Mouse (Mus musculus) neural tube, embryonic 15.5 days (tissue): ENCODE measurements around the gene Epdr1. TPM values are rescaled to one million over a fixed set of nuclear protein-coding genes. Genes with fewer than 3 reads are reported as not detected.
"Not testable (repeated sequence)": the region's sequence is repeated elsewhere in the genome, so short reads cannot be mapped to it uniquely, and the experiment has no call there.

Source experiments
- ATAC-seq: fragments of 200-750 bp; cut with Nextera tagmentation; 2 replicates; pipeline ENCODE4 v1.8.0; 2017; ENCODE audit warnings: mild to moderate bottlenecking, moderate TSS enrichment, moderate library complexity; ENCODE audit not compliant: low FRiP score
- H3K27ac ChIP-seq: fragments of 300-500 bp; sonication (generic); replicated peaks from 2 replicates; pipeline ENCODE4 v1.5.1; 2015; ENCODE audit warnings: mild to moderate bottlenecking, inconsistent platforms
- H3K27me3 ChIP-seq: fragments of 300-500 bp; sonication (generic); replicated peaks from 2 replicates; pipeline ENCODE4 v1.6.1; 2015; ENCODE audit warnings: inconsistent platforms
- H3K36me3 ChIP-seq: fragments of 300-500 bp; sonication (generic); 2 replicates; pipeline ENCODE4 v1.6.1; 2015; ENCODE audit warnings: inconsistent platforms
- H3K4me1 ChIP-seq: fragments of 300-500 bp; sonication (generic); 2 replicates; pipeline ENCODE4 v1.6.1; 2015; ENCODE audit warnings: inconsistent platforms
- H3K4me2 ChIP-seq: fragments of 300-500 bp; sonication (generic); 2 replicates; pipeline ENCODE4 v1.6.1; 2015; ENCODE audit warnings: inconsistent platforms, mild to moderate bottlenecking, moderate library complexity
- H3K4me3 ChIP-seq: fragments of 300-500 bp; sonication (generic); replicated peaks from 2 replicates; pipeline ENCODE4 v1.5.1; 2015; ENCODE audit warnings: mild to moderate bottlenecking, inconsistent platforms
- H3K9ac ChIP-seq: fragments of 300-500 bp; sonication (generic); replicated peaks from 2 replicates; pipeline ENCODE4 v1.6.1; 2015; ENCODE audit warnings: mild to moderate bottlenecking, inconsistent platforms
- H3K9me3 ChIP-seq: fragments of 300-500 bp; sonication (generic); replicated peaks from 2 replicates; pipeline ENCODE4 v1.6.1; 2016; ENCODE audit warnings: inconsistent platforms
- WGBS: fragments of 180-500 bp; shearing (Covaris S2); methylation state at CpG from one replicate; pipeline ENCODE4 v1.1.7; 2015; ENCODE audit warnings: mixed read lengths; 5-methylcytosine and 5-hydroxymethylcytosine counted together
- polyA plus RNA-seq: library from polyadenylated mRNA; unstranded; fragments of >200 nt; fragmentation: Nextera tagmentation; extraction: Ambion mirVana; gene quantifications from 2 replicates; pipeline ENCODE4 v1.2.1, GENCODE M21; 2015

Gene Epdr1
- polyA plus RNA-seq, 1 experiment from 2014 or later = 27.0 TPM

DNA sequence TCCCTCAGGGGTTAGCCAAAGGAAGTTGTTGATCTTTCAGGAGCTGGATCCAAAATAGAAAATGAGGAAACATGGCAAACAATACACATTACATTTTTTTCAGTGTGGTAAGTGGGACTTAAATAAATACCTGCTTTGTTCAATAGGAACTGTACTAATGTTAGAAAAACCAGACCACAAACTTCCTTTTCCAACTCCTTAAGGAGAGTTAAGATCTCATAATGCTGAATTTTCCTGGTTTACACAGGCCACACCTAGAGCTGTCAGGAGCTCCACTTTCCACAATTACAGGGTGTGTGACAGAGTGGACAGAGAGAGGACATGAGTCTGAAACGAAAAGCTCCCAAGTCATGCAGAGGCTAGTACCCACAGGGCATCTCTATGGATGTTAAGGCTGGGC is 16.0 kb downstream of the Epdr1 start:
- no peak overlapping the region for H3K9ac ChIP-seq
- ATAC-seq = no peak
- H3K9me3 ChIP-seq = no peaks in the 10 kb centered on the region
- no peak overlapping the region for H3K27ac ChIP-seq
- no peaks in the 10 kb centered on the region for H3K27me3 ChIP-seq
- H3K36me3 ChIP-seq = no peaks in the 10 kb centered on the region
- WGBS = 94% methylated on average over 1 of the region's 1 CpGs
- H3K4me1 ChIP-seq = no peaks in the 10 kb centered on the region
- H3K4me2 ChIP-seq = no peak overlapping the region
- no peak overlapping the region for H3K4me3 ChIP-seq

DNA sequence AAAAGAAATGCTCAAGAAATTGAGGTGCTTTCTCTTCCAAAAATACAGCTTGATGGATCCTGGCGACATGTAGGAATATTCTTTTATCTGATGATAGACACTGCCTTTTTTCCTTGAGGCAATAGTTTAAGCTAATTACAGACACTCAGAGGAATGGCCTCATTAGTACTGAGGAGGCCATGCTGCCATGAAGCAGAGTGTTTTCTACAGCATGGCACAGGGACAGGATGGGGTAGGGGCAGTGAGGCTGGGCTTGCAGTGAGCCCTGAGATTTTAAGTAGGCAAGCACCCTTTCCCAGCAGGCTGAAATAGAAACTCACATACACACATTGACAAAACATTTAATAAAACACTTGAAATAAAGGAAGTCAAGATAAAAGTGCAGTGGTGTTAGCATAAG is 17.2 kb downstream of the Epdr1 start:
- no peak for ATAC-seq
- Histone ChIP-seq H3K4me3 (no peak overlapping the region), H3K9me3 (no peaks in the 10 kb centered on the region), H3K4me1 (no peaks in the 10 kb centered on the region), H3K9ac (no peak overlapping the region), H3K36me3 (no peaks in the 10 kb centered on the region), H3K27ac (no peak overlapping the region), H3K27me3 (no peaks in the 10 kb centered on the region), H3K4me2 (no peak overlapping the region)
- 76% methylated on average over 1 of the region's 1 CpGs for WGBS

GRCm38 (mm10) chr13:19599242-19599641 is 20.5 kb downstream of the Epdr1 start:
- no peaks in the 10 kb centered on the region for H3K27me3 ChIP-seq
- no peak overlapping the region for H3K9ac ChIP-seq
- no peak overlapping the region for H3K27ac ChIP-seq
- no peak overlapping the region for H3K4me3 ChIP-seq
- H3K4me2 ChIP-seq = no peak overlapping the region
- no peak for ATAC-seq
- H3K9me3 ChIP-seq = no peaks in the 10 kb centered on the region
- 89% methylated on average over 6 of the region's 6 CpGs for WGBS
- H3K4me1 ChIP-seq = no peaks in the 10 kb centered on the region
- peaks cover under 1% of the 10 kb centered on the region; the same call in 1 of the 2 replicates for H3K36me3 ChIP-seq

DNA sequence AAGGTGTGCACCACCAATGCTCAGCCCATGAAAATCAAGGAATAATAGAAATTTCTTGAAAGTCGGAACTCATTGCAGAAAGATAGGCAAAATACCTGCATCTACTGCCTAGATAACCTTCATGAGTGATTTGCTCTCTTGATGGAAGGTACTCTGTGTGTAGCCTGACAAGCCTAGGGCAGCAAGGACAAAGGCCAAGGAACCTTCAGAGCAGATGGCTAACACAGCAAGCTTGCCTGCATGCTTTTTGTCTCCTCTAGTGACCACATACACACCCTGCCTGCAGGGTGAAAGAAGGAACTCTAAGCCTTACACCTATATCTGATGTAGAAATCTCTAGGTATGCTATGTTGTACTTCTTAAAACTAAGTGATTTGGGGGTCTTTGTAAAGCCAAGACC is 24.6 kb downstream of the Epdr1 start:
- Histone ChIP-seq H3K27ac (no peak overlapping the region), H3K4me3 (no peak overlapping the region), H3K36me3 (peaks cover 6% of the 10 kb centered on the region; the same call in 1 of the 2 replicates), H3K9ac (no peak overlapping the region), H3K27me3 (no peaks in the 10 kb centered on the region), H3K9me3 (no peaks in the 10 kb centered on the region), H3K4me1 (no peaks in the 10 kb centered on the region), H3K4me2 (no peak overlapping the region)
- ATAC-seq = no peak
- 100% methylated on average over 1 of the region's 1 CpGs for WGBS

GRCm38 (mm10) chr13:19590996-19591759 is 28.5 kb downstream of the Epdr1 start:
- no peaks in the 10 kb centered on the region for H3K4me1 ChIP-seq
- H3K36me3 ChIP-seq = peaks cover 6% of the 10 kb centered on the region; the same call in 1 of the 2 replicates
- ATAC-seq = no peak
- H3K4me2 ChIP-seq = no peak overlapping the region
- H3K27me3 ChIP-seq = no peaks in the 10 kb centered on the region
- H3K9me3 ChIP-seq = no peaks in the 10 kb centered on the region
- 88% methylated on average over 3 of the region's 3 CpGs for WGBS
- H3K9ac ChIP-seq = no peak overlapping the region
- no peak overlapping the region for H3K4me3 ChIP-seq
- no peak overlapping the region for H3K27ac ChIP-seq

- WGBS = 94% methylated on average over 3 of the region's 3 CpGs
- no peaks in the 10 kb centered on the region for H3K4me1 ChIP-seq
- ATAC-seq = no peak
Measured at GRCm38 (mm10) chr13:19575947-19576346, 43.8 kb downstream of the Epdr1 start.

GRCm38 (mm10) chr13:19574723-19575122 is 45.0 kb downstream of the Epdr1 start:
- not testable (repeated sequence) for H3K4me2 ChIP-seq, H3K4me3 ChIP-seq, H3K9me3 ChIP-seq, ATAC-seq, H3K9ac ChIP-seq, H3K27me3 ChIP-seq, H3K27ac ChIP-seq, H3K36me3 ChIP-seq, H3K4me1 ChIP-seq
- 87% methylated on average over 2 of the region's 2 CpGs for WGBS

More at GRCm38 (mm10) chr13:19575947-19576346, 43.8 kb downstream of the Epdr1 start:
- no peaks in the 10 kb centered on the region for H3K36me3 ChIP-seq
- H3K9ac ChIP-seq = no peak overlapping the region
- H3K27ac ChIP-seq = no peak overlapping the region
- no peak overlapping the region for H3K4me3 ChIP-seq
- H3K27me3 ChIP-seq = no peaks in the 10 kb centered on the region
- H3K4me2 ChIP-seq = no peak overlapping the region
- H3K9me3 ChIP-seq = no peaks in the 10 kb centered on the region

DNA sequence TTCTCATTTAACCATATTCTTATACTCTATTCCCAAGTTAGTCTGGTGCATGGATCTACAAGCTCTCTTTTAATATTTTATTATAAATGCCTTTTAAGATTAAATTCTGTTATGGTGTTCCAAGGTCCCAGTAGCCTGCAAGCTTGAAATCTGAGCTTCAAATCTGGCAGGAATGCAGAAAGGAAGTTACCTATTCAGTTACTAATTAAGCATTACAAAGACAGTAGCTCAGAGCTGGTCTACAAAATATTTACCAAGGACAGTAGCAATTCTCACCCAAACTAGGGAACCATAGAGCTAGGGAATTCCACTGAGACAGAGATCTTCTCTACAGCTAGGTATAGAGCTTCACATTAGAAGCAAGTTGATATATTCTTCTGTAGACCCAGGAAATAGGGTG is 49.6 kb downstream of the Epdr1 start:
- not testable (repeated sequence) for H3K4me3 ChIP-seq, H3K4me1 ChIP-seq, H3K9ac ChIP-seq, H3K9me3 ChIP-seq, H3K36me3 ChIP-seq, H3K4me2 ChIP-seq, H3K27ac ChIP-seq, H3K27me3 ChIP-seq, ATAC-seq

DNA sequence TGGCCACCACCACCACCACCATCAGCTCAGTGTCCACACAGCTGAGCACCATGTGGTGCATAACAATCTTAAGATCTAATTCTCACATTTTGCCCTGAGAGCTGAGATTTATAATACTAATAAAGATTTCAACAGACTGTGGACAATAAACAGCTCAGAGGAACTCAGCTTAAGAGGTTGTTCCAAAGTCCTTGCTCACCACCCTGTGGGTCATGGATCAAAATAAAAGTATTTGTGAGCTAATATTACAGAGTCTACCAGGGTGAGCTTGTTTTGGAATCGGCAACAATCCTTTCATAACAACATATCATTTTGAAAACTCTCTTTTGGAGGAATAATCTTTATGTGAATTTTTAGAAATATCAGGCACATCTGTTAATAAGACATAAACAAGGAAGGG is 57.2 kb downstream of the Epdr1 start:
- no peak overlapping the region for H3K27ac ChIP-seq
- no peak overlapping the region for H3K4me2 ChIP-seq
- no peaks in the 10 kb centered on the region for H3K9me3 ChIP-seq
- H3K9ac ChIP-seq = no peak overlapping the region
- no peaks in the 10 kb centered on the region for H3K36me3 ChIP-seq
- no peaks in the 10 kb centered on the region for H3K27me3 ChIP-seq
- no peaks in the 10 kb centered on the region for H3K4me1 ChIP-seq
- 98% methylated on average over 1 of the region's 1 CpGs for WGBS
- no peak overlapping the region for H3K4me3 ChIP-seq
- ATAC-seq = no peak

GRCm38 (mm10) chr13:19555391-19555790 is 64.3 kb downstream of the Epdr1 start:
- H3K4me1 ChIP-seq = no peaks in the 10 kb centered on the region
- no peak overlapping the region for H3K27ac ChIP-seq
- ATAC-seq = no peak
- 88% methylated on average over 4 of the region's 4 CpGs for WGBS
- no peak overlapping the region for H3K4me3 ChIP-seq
- no peak overlapping the region for H3K9ac ChIP-seq
- no peak overlapping the region for H3K4me2 ChIP-seq
- H3K36me3 ChIP-seq = no peaks in the 10 kb centered on the region
- no peaks in the 10 kb centered on the region for H3K9me3 ChIP-seq
- no peaks in the 10 kb centered on the region for H3K27me3 ChIP-seq
